8 mouse cellular contexts compared by ENCODE assay signal in the genomic region with DNA sequence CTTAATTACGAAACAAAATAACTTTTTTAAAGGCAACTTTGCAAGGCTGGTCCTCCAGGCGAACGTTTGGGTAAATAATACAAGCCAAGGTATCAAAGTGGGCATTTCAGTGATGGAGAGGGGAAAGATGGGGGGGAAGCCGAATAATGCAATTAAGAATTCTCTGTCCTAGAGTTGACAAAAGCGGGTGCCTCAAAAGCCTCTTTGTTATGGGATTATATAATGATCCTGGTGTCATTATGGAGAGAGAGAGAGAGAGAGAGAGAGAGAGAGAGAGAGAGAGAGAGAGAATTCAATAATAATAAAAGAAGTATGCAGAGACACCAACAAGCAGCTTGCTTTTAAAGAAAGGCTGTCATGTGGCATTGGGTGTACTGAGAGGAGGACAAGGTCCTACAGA. TPM values are rescaled to one million over a fixed set of nuclear protein-coding genes. Genes with fewer than 3 reads are reported as not detected.
DNase-seq lines count a peak whose midpoint lies in the region; ATAC-seq and TF ChIP-seq lines count a peak whose summit lies in the region.
"Had no signal": no experiment of that assay in that cellular context is flagged by ENCODE, and none has a peak within 500 bp of the region (broad histone marks: within the 10 kb centered on the region; RNA-seq: fewer than 3 reads in every experiment).

No protein-coding gene starts in this region.

- WGBS in kidney, postnatal 0 days = 17% methylated on average over 5 of the region's 5 CpGs
- WGBS in embryonic facial prominence, embryonic 15.5 days = 17% methylated on average over 5 of the region's 5 CpGs
- WGBS in hindbrain, embryonic 14.5 days = 7% methylated on average over 5 of the region's 5 CpGs
- 8% methylated on average over 5 of the region's 5 CpGs for WGBS in neural tube, embryonic 14.5 days

- H3K9me3 ChIP-seq in kidney, postnatal 0 days (replicated peaks; ENCODE audit: low read length) = no peaks in the 10 kb centered on the region
- H3K9me3 ChIP-seq in embryonic facial prominence, embryonic 15.5 days (replicated peaks) = no peaks in the 10 kb centered on the region
- H3K9me3 ChIP-seq in hindbrain, embryonic 14.5 days (ENCODE audit: control insufficient read depth, low read length) = no peaks in the 10 kb centered on the region
- no peaks in the 10 kb centered on the region for H3K9me3 ChIP-seq in neural tube, embryonic 14.5 days (ENCODE audit: control insufficient read depth, low read length)

- H3K9ac ChIP-seq in kidney, postnatal 0 days (ENCODE audit: low read depth, low read length) = no peak overlapping the region
- no peak overlapping the region for H3K9ac ChIP-seq in embryonic facial prominence, embryonic 15.5 days
- H3K9ac ChIP-seq in hindbrain, embryonic 14.5 days = peak overlapping the region; percentile 81; the same call in 1 of the 2 replicates
- no peak overlapping the region for H3K9ac ChIP-seq in neural tube, embryonic 14.5 days (replicated peaks; ENCODE audit: low read depth, low read length)

- no peak for TF ChIP-seq CTCF in kidney, postnatal 0 days (IDR thresholded peaks at IDR 0.05; ENCODE audit: low read depth)

- no peak overlapping the region for H3K27ac ChIP-seq in kidney, postnatal 0 days
- no peak overlapping the region for H3K27ac ChIP-seq in embryonic facial prominence, embryonic 15.5 days (replicated peaks)
- no peak overlapping the region for H3K27ac ChIP-seq in hindbrain, embryonic 14.5 days
- H3K27ac ChIP-seq in neural tube, embryonic 14.5 days (ENCODE audit: low read depth, low read length) = peak overlapping the region; percentile 73; the same call in 1 of the 2 replicates

- H3K4me3 ChIP-seq in kidney, postnatal 0 days (replicated peaks; ENCODE audit: low read depth, low read length) = no peak overlapping the region
- H3K4me3 ChIP-seq in embryonic facial prominence, embryonic 15.5 days (replicated peaks) = 0 out of 2 replicates have a peak overlapping the region, but pooled peaks have one; percentile 55
- H3K4me3 ChIP-seq in hindbrain, embryonic 14.5 days (replicated peaks; ENCODE audit: low read length) = peak overlapping the region; percentile 68
- peak overlapping the region; percentile 65 for H3K4me3 ChIP-seq in neural tube, embryonic 14.5 days (ENCODE audit: low read depth, low read length)

- H3K4me2 ChIP-seq in kidney, postnatal 0 days (ENCODE audit: low read length) = peak overlapping the region; percentile 95
- no peak overlapping the region for H3K4me2 ChIP-seq in embryonic facial prominence, embryonic 15.5 days (replicated peaks)
- H3K4me2 ChIP-seq in hindbrain, embryonic 14.5 days (replicated peaks) = peak overlapping the region; percentile 79
- H3K4me2 ChIP-seq in neural tube, embryonic 14.5 days (ENCODE audit: low read depth, low read length) = peak overlapping the region; percentile 96

- DNase-seq in kidney, postnatal 0 days (ENCODE audit: low spot score) = no peak
- DNase-seq in kidney, postnatal 4 days = no peak
- no peak for DNase-seq in hindbrain, embryonic 14.5 days (ENCODE audit: low spot score)
- no peak for DNase-seq in ovary, postnatal 10 days (ENCODE audit: low spot score)
- DNase-seq in urinary bladder, postnatal 25 days (ENCODE audit: low spot score) = no peak

- H3K4me1 ChIP-seq in kidney, postnatal 0 days (replicated peaks; ENCODE audit: insufficient read depth, low read length) = peaks cover 17% of the 10 kb centered on the region; the same call in 1 of the 2 replicates
- peaks cover 41% of the 10 kb centered on the region for H3K4me1 ChIP-seq in embryonic facial prominence, embryonic 15.5 days
- H3K4me1 ChIP-seq in hindbrain, embryonic 14.5 days (replicated peaks; ENCODE audit: control insufficient read depth, insufficient read depth, low read length) = peaks cover 10% of the 10 kb centered on the region; the same call in 1 of the 2 replicates
- H3K4me1 ChIP-seq in neural tube, embryonic 14.5 days (ENCODE audit: control insufficient read depth, insufficient read depth, low read length) = no peaks in the 10 kb centered on the region

- no peak for ATAC-seq in kidney, postnatal 0 days (replicated peaks; ENCODE audit: low FRiP score, low read depth)
- ATAC-seq in embryonic facial prominence, embryonic 15.5 days (ENCODE audit: insufficient number of reproducible peaks, low FRiP score, low TSS enrichment, low read depth) = no peak
- no peak for ATAC-seq in hindbrain, embryonic 14.5 days (ENCODE audit: low FRiP score)
- no peak for ATAC-seq in neural tube, embryonic 14.5 days (ENCODE audit: low read depth)

- no peaks in the 10 kb centered on the region for H3K36me3 ChIP-seq in kidney, postnatal 0 days (ENCODE audit: insufficient read depth, low read length)
- H3K36me3 ChIP-seq in embryonic facial prominence, embryonic 15.5 days = no peaks in the 10 kb centered on the region
- H3K36me3 ChIP-seq in hindbrain, embryonic 14.5 days (replicated peaks; ENCODE audit: control insufficient read depth, insufficient read depth) = no peaks in the 10 kb centered on the region
- H3K36me3 ChIP-seq in neural tube, embryonic 14.5 days (ENCODE audit: control insufficient read depth, insufficient read depth, low read length) = no peaks in the 10 kb centered on the region
- H3K36me3 ChIP-seq: G1E had no signal

- H3K27me3 ChIP-seq in kidney, postnatal 0 days (ENCODE audit: insufficient read depth, low read length) = peaks cover 35% of the 10 kb centered on the region
- peaks cover 67% of the 10 kb centered on the region for H3K27me3 ChIP-seq in embryonic facial prominence, embryonic 15.5 days
- peaks cover 3% of the 10 kb centered on the region for H3K27me3 ChIP-seq in hindbrain, embryonic 14.5 days (ENCODE audit: control insufficient read depth, insufficient read depth, low read length)
- no peaks in the 10 kb centered on the region for H3K27me3 ChIP-seq in neural tube, embryonic 14.5 days (ENCODE audit: control insufficient read depth, insufficient read depth, low read length)

RNA-seq across cellular contexts. Expression of a gene that starts 0.5 kb away (rescaled TPM):
- polyA plus RNA-seq in kidney, postnatal 0 days (2015; fragmentation: Nextera tagmentation; extraction: Ambion mirVana) = 3.7 and 4.0 TPM in 2 replicates
- 6.6 and 8.2 TPM in 2 replicates for polyA plus RNA-seq in embryonic facial prominence, embryonic 15.5 days (2015; fragmentation: Nextera tagmentation; extraction: Ambion mirVana)
- polyA plus RNA-seq in hindbrain, embryonic 14.5 days (2014; fragmentation: Nextera tagmentation; extraction: Ambion mirVana) = 35.6 and 43.0 TPM in 2 replicates
- polyA plus RNA-seq in neural tube, embryonic 14.5 days (2014; fragmentation: Nextera tagmentation; extraction: Ambion mirVana) = 45.7 and 54.9 TPM in 2 replicates
- polyA plus RNA-seq: G1E had no signal
